ENCODE assay signal across 17 mouse cellular contexts in genomic region chr11:118981012-118981776, GRCm38 (mm10). TPM values are rescaled to one million over a fixed set of nuclear protein-coding genes. Genes with fewer than 3 reads are reported as not detected.
DNase-seq lines count a peak whose midpoint lies in the region; ATAC-seq lines count a peak whose summit lies in the region.
"Had no signal": no experiment of that assay in that cellular context is flagged by ENCODE, and none has a peak within 500 bp of the region (broad histone marks: within the 10 kb centered on the region; RNA-seq: fewer than 3 reads in every experiment).

No protein-coding gene starts in this region.

- H3K36me3 ChIP-seq in heart, embryonic 12.5 days: no peaks in the 10 kb centered on the region
- no peaks in the 10 kb centered on the region for H3K36me3 ChIP-seq in splenic B cell, adult 2 months (ENCODE audit: control insufficient read depth, insufficient read depth, low read length, poor library complexity, severe bottlenecking)

- H3K9me3 ChIP-seq in heart, embryonic 12.5 days (replicated peaks): no peaks in the 10 kb centered on the region

- peaks cover 22% of the 10 kb centered on the region for H3K4me1 ChIP-seq in heart, embryonic 12.5 days (replicated peaks)

- H3K27ac ChIP-seq in heart, embryonic 12.5 days (ENCODE audit: poor library complexity, severe bottlenecking): no peak overlapping the region

- 62% methylated on average over 18 of the region's 18 CpGs for WGBS in heart, embryonic 12.5 days

- DNase-seq in heart, adult 8-10 months (ENCODE audit: low spot score): peak; percentile 11
- DNase-seq in lung, postnatal 25 days (ENCODE audit: low spot score): peak; percentile 21
- DNase-seq in lung, postnatal 14 days: no peak
- DNase-seq in splenic B cell, adult 2 months (ENCODE audit: low read depth, low spot score): peak; percentile 84
- DNase-seq in frontal cortex, adult 2 months (ENCODE audit: extremely low spot score in 1 of 2, low spot score in 1 of 2): no peak
- DNase-seq in adrenal gland, adult (ENCODE audit: inconsistent age in 2 of 2, low spot score in 1 of 2): no peak
- DNase-seq: adrenal gland, postnatal 10 days; cerebellum, adult 11 months; embryo, embryonic 11 days; thymus, postnatal 14 days had no signal

- no peak overlapping the region for H3K9ac ChIP-seq in heart, embryonic 12.5 days

- no peak overlapping the region for H3K4me3 ChIP-seq in heart, embryonic 12.5 days
- H3K4me3 ChIP-seq: erythroblast, embryonic 14.5 days had no signal

- no peak for ATAC-seq in heart, embryonic 12.5 days (ENCODE audit: insufficient number of reproducible peaks, low FRiP score)
- ATAC-seq in megakaryocyte progenitor cell, adult 5-6 weeks (replicated peaks; ENCODE audit: poor library complexity): peak; percentile 74
- ATAC-seq: Patski had no signal

- peaks cover 30% of the 10 kb centered on the region for H3K27me3 ChIP-seq in heart, embryonic 12.5 days (replicated peaks)
- no peaks in the 10 kb centered on the region for H3K27me3 ChIP-seq in splenic B cell, adult 2 months (ENCODE audit: control insufficient read depth, insufficient read depth, low read length, poor library complexity, severe bottlenecking)

- H3K4me2 ChIP-seq in heart, embryonic 12.5 days: no peak overlapping the region

RNA-seq across cellular contexts. Expression of gene Enpp7, which starts 6.8 kb away (rescaled TPM):
- total RNA-seq in heart, adult 8-10 months (2022): not detected
- not detected in 2 replicates for polyA plus RNA-seq in heart, embryonic 12.5 days (2016; fragmentation: Nextera tagmentation; extraction: Ambion mirVana)
- not detected in 2 replicates for total RNA-seq in megakaryocyte progenitor cell, adult 5-6 weeks (2015)
- not detected in 2 replicates for total RNA-seq in megakaryocyte progenitor cell, adult 5-6 weeks (2017)
- polyA plus RNA-seq in frontal cortex, adult 2 months (2012; rRNA removed): 0.08 and 0.10 TPM in 2 replicates
- total RNA-seq: adrenal gland, postnatal 10 days; gastrocnemius, adult 8-10 months; left cerebral cortex, postnatal 36 days had no signal
- polyA plus RNA-seq: erythroblast, embryonic 14.5 days; lung, embryonic 16.5 days; Patski had no signal

RNA-seq across cellular contexts. Expression of gene Cbx2, which starts 41.6 kb away (rescaled TPM):
- total RNA-seq in heart, adult 8-10 months (2022): 1 to 10 TPM; 2.0 to 3.9 (median 2.9) TPM
- polyA plus RNA-seq in heart, embryonic 12.5 days (2016; fragmentation: Nextera tagmentation; extraction: Ambion mirVana): 29.3 and 30.5 TPM in 2 replicates
- 1.8 and 2.8 TPM in 2 replicates for total RNA-seq in megakaryocyte progenitor cell, adult 5-6 weeks (2015)
- total RNA-seq in megakaryocyte progenitor cell, adult 5-6 weeks (2017): 3.0 and 3.2 TPM in 2 replicates
- polyA plus RNA-seq in frontal cortex, adult 2 months (2012; rRNA removed): 2.8 and 3.3 TPM in 2 replicates

RNA-seq across cellular contexts. Expression of gene Cbx8, which starts 59.6 kb away (rescaled TPM):
- total RNA-seq in heart, adult 8-10 months (2022): 1 to 10 TPM; 3.6 to 4.9 (median 4.6) TPM
- polyA plus RNA-seq in heart, embryonic 12.5 days (2016; fragmentation: Nextera tagmentation; extraction: Ambion mirVana): 7.3 and 8.8 TPM in 2 replicates
- 1.9 and 2.1 TPM in 2 replicates for total RNA-seq in megakaryocyte progenitor cell, adult 5-6 weeks (2015)
- 2.7 and 3.6 TPM in 2 replicates for total RNA-seq in megakaryocyte progenitor cell, adult 5-6 weeks (2017)
- polyA plus RNA-seq in frontal cortex, adult 2 months (2012; rRNA removed): 6.9 and 7.6 TPM in 2 replicates

Comparison
In these comparisons a context has a peak if more than half of its experiments do, and no peak if none do; other contexts are left out.
1. DNase-seq: peak in heart, adult 8-10 months (single experiment), lung, postnatal 25 days (single experiment) and splenic B cell, adult 2 months (single experiment); none in lung, postnatal 14 days (single experiment), frontal cortex, adult 2 months (0 of 2) and adrenal gland, adult (0 of 2).